9 mouse cellular contexts compared by ENCODE assay signal in genomic region chr6:4503106-4503505, GRCm38 (mm10). TPM values are rescaled to one million over a fixed set of nuclear protein-coding genes. Genes with fewer than 3 reads are reported as not detected.
DNase-seq lines count a peak whose midpoint lies in the region; TF ChIP-seq lines count a peak whose summit lies in the region.
"Had no signal": no experiment of that assay in that cellular context is flagged by ENCODE, and none has a peak within 500 bp of the region (broad histone marks: within the 10 kb centered on the region; RNA-seq: fewer than 3 reads in every experiment).

No protein-coding gene starts in this region.

- WGBS in heart, embryonic 10.5 days = 0% methylated on average over 1 of the region's 1 CpGs
- 12% methylated on average over 1 of the region's 1 CpGs for WGBS in thymus, adult 2 months

- no peak overlapping the region for H3K4me3 ChIP-seq in heart, embryonic 10.5 days
- H3K4me3 ChIP-seq in myocyte = no peak overlapping the region
- no peak overlapping the region for H3K4me3 ChIP-seq in thymus, adult 2 months (ENCODE audit: control insufficient read depth, insufficient read depth, low read length)

- TF ChIP-seq CTCF in thymus, adult 2 months (IDR thresholded peaks at IDR 0.05; ENCODE audit: borderline replicate concordance, control insufficient read depth, extremely low read depth, insufficient read depth, low read length, poor library complexity) = no peak

- H3K79me2 ChIP-seq in myocyte (ENCODE audit: control insufficient read depth, insufficient read depth) = peaks cover 7% of the 10 kb centered on the region

- no peaks in the 10 kb centered on the region for H3K9me3 ChIP-seq in heart, embryonic 10.5 days

- DNase-seq in kidney, postnatal 4 days = peak; percentile 24 to 45
- no peak for DNase-seq in kidney, adult 8-10 months
- DNase-seq in c-Kit-positive CD71-positive TER-119-negative erythroid progenitor cells, embryonic 14.5 days (ENCODE audit: low read depth) = peak; percentile 13
- no peak for DNase-seq in heart, embryonic 10.5 days (ENCODE audit: low spot score)
- no peak for DNase-seq in spleen, postnatal 4 days (ENCODE audit: low spot score in 2 of 2)
- DNase-seq in ovary, postnatal 14 days (ENCODE audit: low spot score) = no peak
- no peak for DNase-seq in thymus, adult 2 months
- DNase-seq: layer of hippocampus, adult 9-11 months had no signal

- no peak overlapping the region for H3ac ChIP-seq in myocyte (ENCODE audit: control insufficient read depth, insufficient read length)

- peak overlapping the region; percentile 80 for H3K27ac ChIP-seq in heart, embryonic 10.5 days
- no peak overlapping the region for H3K27ac ChIP-seq in thymus, adult 2 months (ENCODE audit: control insufficient read depth, insufficient read depth, low read length)

- H3K36me3 ChIP-seq in heart, embryonic 10.5 days = no peaks in the 10 kb centered on the region
- no peaks in the 10 kb centered on the region for H3K36me3 ChIP-seq in myocyte (ENCODE audit: control insufficient read depth, insufficient read depth)
- no peaks in the 10 kb centered on the region for H3K36me3 ChIP-seq in thymus, adult 2 months (ENCODE audit: control insufficient read depth, insufficient read depth, low read length)

- H3K27me3 ChIP-seq in heart, embryonic 10.5 days (ENCODE audit: insufficient read depth, poor library complexity, severe bottlenecking) = no peaks in the 10 kb centered on the region
- no peaks in the 10 kb centered on the region for H3K27me3 ChIP-seq in myocyte (ENCODE audit: control insufficient read depth, insufficient read depth, insufficient read length)
- no peaks in the 10 kb centered on the region for H3K27me3 ChIP-seq in thymus, adult 2 months (ENCODE audit: control insufficient read depth, insufficient read depth, low read length)

- peaks cover 24% of the 10 kb centered on the region for H3K4me1 ChIP-seq in heart, embryonic 10.5 days
- no peaks in the 10 kb centered on the region for H3K4me1 ChIP-seq in thymus, adult 2 months (replicated peaks; ENCODE audit: control insufficient read depth, insufficient read depth, low read length)

- H3K4me2 ChIP-seq in myocyte (ENCODE audit: low read depth) = peak overlapping the region; percentile 40

- peak; percentile 51 for TF ChIP-seq POLR2A in myocyte (IDR thresholded peaks at IDR 0.05; ENCODE audit: insufficient read length, low read depth)
- TF ChIP-seq POLR2A in thymus, adult 2 months (IDR thresholded peaks at IDR 0.05; ENCODE audit: control insufficient read depth, extremely low read depth, insufficient read depth, low read length, poor library complexity) = no peak

TF ChIP-seq in myocyte, 11 proteins besides CTCF, POLR2A, EP300 and RAD21:
- no peak for TF ChIP-seq MYOG (IDR thresholded peaks at IDR 0.05; ENCODE audit: control insufficient read depth in 1 of 3, insufficient read depth in 1 of 3, insufficient read length in 2 of 3, low read depth in 2 of 3)
- TF ChIP-seq MYOD1 (IDR thresholded peaks at IDR 0.05; ENCODE audit: control insufficient read depth in 1 of 3, insufficient read length in 2 of 3, low read depth in 2 of 3) = no peak
- no peak for TF ChIP-seq TCF12 (IDR thresholded peaks at IDR 0.05; ENCODE audit: insufficient read depth, poor library complexity, severe bottlenecking)
- no peak for TF ChIP-seq TCF3 (IDR thresholded peaks at IDR 0.05; ENCODE audit: insufficient read length, low read depth)
- peak; percentile 51 for TF ChIP-seq POLR2AphosphoS2 (IDR thresholded peaks at IDR 0.05; ENCODE audit: insufficient read length, low read depth)
- no peak for TF ChIP-seq MAX (IDR thresholded peaks at IDR 0.05; ENCODE audit: low read depth)
- no peak for TF ChIP-seq E2F4 (IDR thresholded peaks at IDR 0.05; ENCODE audit: insufficient read depth)
- no peak for TF ChIP-seq SRF (IDR thresholded peaks at IDR 0.05; ENCODE audit: control insufficient read depth, insufficient read length, low read depth)
- TF ChIP-seq REST (IDR thresholded peaks at IDR 0.05; ENCODE audit: insufficient read depth, insufficient read length) = no peak
TF ChIP-seq in myocyte: peak in this region for 1.

RNA-seq across cellular contexts. Expression of gene Col1a2, which starts 1.5 kb away (rescaled TPM):
- 88.7 and 175 TPM in 2 replicates for polyA plus RNA-seq in heart, embryonic 10.5 days (2016; fragmentation: Nextera tagmentation; extraction: Ambion mirVana)
- 627 TPM for polyA plus RNA-seq in myocyte (2012; fragmentation: generic; extraction: Trizol)
- polyA plus RNA-seq in thymus, adult 2 months (2012; rRNA removed) = 20.7 and 21.5 TPM in 2 replicates

Comparison
In these comparisons a context has a peak if more than half of its experiments do, and no peak if none do; other contexts are left out.
1. DNase-seq: peak in kidney, postnatal 4 days (2 of 2) and c-Kit-positive CD71-positive TER-119-negative erythroid progenitor cells, embryonic 14.5 days (single experiment); none in kidney, adult 8-10 months (0 of 2), heart, embryonic 10.5 days (single experiment), spleen, postnatal 4 days (0 of 2), ovary, postnatal 14 days (single experiment) and thymus, adult 2 months (single experiment).